Mouse (Mus musculus): ENCODE results near the gene Lcor. TPM values are rescaled to one million over a fixed set of nuclear protein-coding genes. Genes with fewer than 3 reads are reported as not detected.

Lcor gene
- polyA plus RNA-seq, 1 experiment from 2014 or later: 14.5 TPM

- no peak overlapping the region for H3K27ac ChIP-seq
- no peaks in the 10 kb centered on the region for H3K4me1 ChIP-seq
- H3K9me3 ChIP-seq: no peaks in the 10 kb centered on the region
- H3K27me3 ChIP-seq: no peaks in the 10 kb centered on the region
- H3K4me2 ChIP-seq (replicated peaks): no peak overlapping the region
- ATAC-seq (ENCODE audit: insufficient number of reproducible peaks, insufficient read depth, low FRiP score, low TSS enrichment): no peak
- no peak overlapping the region for H3K9ac ChIP-seq
- H3K4me3 ChIP-seq: no peak overlapping the region
- H3K36me3 ChIP-seq: no peaks in the 10 kb centered on the region
- WGBS: 89% methylated on average over 3 of the region's 3 CpGs
Measured at GRCm38 (mm10) chr19:41517006-41517405, 34.6 kb downstream of the Lcor start.

- Histone ChIP-seq H3K4me3 (no peak overlapping the region), H3K27ac (no peak overlapping the region), H3K27me3 (no peaks in the 10 kb centered on the region), H3K4me2 (replicated peaks) (no peak overlapping the region), H3K4me1 (no peaks in the 10 kb centered on the region), H3K9me3 (no peaks in the 10 kb centered on the region), H3K36me3 (no peaks in the 10 kb centered on the region), H3K9ac (no peak overlapping the region)
- no peak for ATAC-seq (ENCODE audit: insufficient number of reproducible peaks, insufficient read depth, low FRiP score, low TSS enrichment)
- WGBS: 85% methylated on average over 6 of the region's 6 CpGs
Measured at GRCm38 (mm10) chr19:41519121-41519520, 36.7 kb downstream of the Lcor start.

- H3K27ac ChIP-seq: no peak overlapping the region
- H3K9me3 ChIP-seq: no peaks in the 10 kb centered on the region
- no peak for ATAC-seq (ENCODE audit: insufficient number of reproducible peaks, insufficient read depth, low FRiP score, low TSS enrichment)
- H3K4me3 ChIP-seq: no peak overlapping the region
- no peaks in the 10 kb centered on the region for H3K4me1 ChIP-seq
- no peaks in the 10 kb centered on the region for H3K36me3 ChIP-seq
- no peaks in the 10 kb centered on the region for H3K27me3 ChIP-seq
- no peak overlapping the region for H3K4me2 ChIP-seq (replicated peaks)
- WGBS: 74% methylated on average over 2 of the region's 2 CpGs
- no peak overlapping the region for H3K9ac ChIP-seq
Measured at GRCm38 (mm10) chr19:41522246-41522645, 39.8 kb downstream of the Lcor start.

GRCm38 (mm10) chr19:41523798-41524563 is 41.5 kb downstream of the Lcor start:
- 59% methylated on average over 3 of the region's 3 CpGs for WGBS
- Histone ChIP-seq H3K27me3 (no peaks in the 10 kb centered on the region), H3K4me1 (no peaks in the 10 kb centered on the region), H3K9ac (no peak overlapping the region), H3K4me3 (no peak overlapping the region), H3K9me3 (no peaks in the 10 kb centered on the region), H3K36me3 (no peaks in the 10 kb centered on the region), H3K27ac (no peak overlapping the region), H3K4me2 (replicated peaks) (no peak overlapping the region)
- no peak for ATAC-seq (ENCODE audit: insufficient number of reproducible peaks, insufficient read depth, low FRiP score, low TSS enrichment)

- Histone ChIP-seq H3K27ac (no peak overlapping the region), H3K9me3 (no peaks in the 10 kb centered on the region), H3K9ac (no peak overlapping the region), H3K4me1 (no peaks in the 10 kb centered on the region), H3K4me3 (no peak overlapping the region), H3K4me2 (replicated peaks) (no peak overlapping the region), H3K36me3 (no peaks in the 10 kb centered on the region), H3K27me3 (no peaks in the 10 kb centered on the region)
- 94% methylated on average over 3 of the region's 3 CpGs for WGBS
- no peak for ATAC-seq (ENCODE audit: insufficient number of reproducible peaks, insufficient read depth, low FRiP score, low TSS enrichment)
Measured at GRCm38 (mm10) chr19:41529169-41529568, 46.7 kb downstream of the Lcor start.

GRCm38 (mm10) chr19:41534021-41534420 is 51.6 kb downstream of the Lcor start:
- H3K9ac ChIP-seq: no peak overlapping the region
- H3K4me2 ChIP-seq (replicated peaks): no peak overlapping the region
- H3K27me3 ChIP-seq: no peaks in the 10 kb centered on the region
- 0 out of 2 replicates have a peak, but pooled peaks cover 4% of the 10 kb centered on the region for H3K36me3 ChIP-seq
- H3K4me3 ChIP-seq: no peak overlapping the region
- ATAC-seq (ENCODE audit: insufficient number of reproducible peaks, insufficient read depth, low FRiP score, low TSS enrichment): no peak
- H3K27ac ChIP-seq: no peak overlapping the region
- no peaks in the 10 kb centered on the region for H3K9me3 ChIP-seq
- WGBS: 74% methylated on average over 3 of the region's 3 CpGs
- no peaks in the 10 kb centered on the region for H3K4me1 ChIP-seq

- Histone ChIP-seq H3K27ac (no peak overlapping the region), H3K36me3 (peaks cover 28% of the 10 kb centered on the region), H3K9me3 (no peaks in the 10 kb centered on the region), H3K4me2 (replicated peaks) (no peak overlapping the region), H3K27me3 (no peaks in the 10 kb centered on the region), H3K4me1 (no peaks in the 10 kb centered on the region), H3K4me3 (no peak overlapping the region), H3K9ac (no peak overlapping the region)
- WGBS: 88% methylated on average over 4 of the region's 4 CpGs
- ATAC-seq (ENCODE audit: insufficient number of reproducible peaks, insufficient read depth, low FRiP score, low TSS enrichment): no peak
Measured at GRCm38 (mm10) chr19:41556981-41557380, 74.5 kb downstream of the Lcor start.

- no peak overlapping the region for H3K4me2 ChIP-seq (replicated peaks)
- H3K4me3 ChIP-seq: no peak overlapping the region
- no peaks in the 10 kb centered on the region for H3K27me3 ChIP-seq
- H3K4me1 ChIP-seq: no peaks in the 10 kb centered on the region
- no peak overlapping the region for H3K9ac ChIP-seq
- no peak overlapping the region for H3K27ac ChIP-seq
- no peak for ATAC-seq (ENCODE audit: insufficient number of reproducible peaks, insufficient read depth, low FRiP score, low TSS enrichment)
- H3K36me3 ChIP-seq: peaks cover 25% of the 10 kb centered on the region
- no peaks in the 10 kb centered on the region for H3K9me3 ChIP-seq
- 86% methylated on average over 4 of the region's 4 CpGs for WGBS
Measured at GRCm38 (mm10) chr19:41557491-41557890, 75.1 kb downstream of the Lcor start.

- H3K9ac ChIP-seq: no peak overlapping the region
- 84% methylated on average over 9 of the region's 9 CpGs for WGBS
- 0 out of 2 replicates have a peak, but pooled peaks cover 5% of the 10 kb centered on the region for H3K4me1 ChIP-seq
- peaks cover 22% of the 10 kb centered on the region for H3K36me3 ChIP-seq
- H3K27ac ChIP-seq: no peak overlapping the region
- no peaks in the 10 kb centered on the region for H3K9me3 ChIP-seq
- no peaks in the 10 kb centered on the region for H3K27me3 ChIP-seq
- H3K4me3 ChIP-seq: no peak overlapping the region
- no peak for ATAC-seq (ENCODE audit: insufficient number of reproducible peaks, insufficient read depth, low FRiP score, low TSS enrichment)
- H3K4me2 ChIP-seq (replicated peaks): no peak overlapping the region
Measured at GRCm38 (mm10) chr19:41558891-41559486, 76.6 kb downstream of the Lcor start.

- H3K4me3 ChIP-seq: no peak overlapping the region
- H3K9me3 ChIP-seq: no peaks in the 10 kb centered on the region
- 77% methylated on average over 3 of the region's 3 CpGs for WGBS
- H3K36me3 ChIP-seq: peaks cover 17% of the 10 kb centered on the region
- ATAC-seq (ENCODE audit: insufficient number of reproducible peaks, insufficient read depth, low FRiP score, low TSS enrichment): no peak
- H3K9ac ChIP-seq: no peak overlapping the region
- no peak overlapping the region for H3K4me2 ChIP-seq (replicated peaks)
- H3K4me1 ChIP-seq: 0 out of 2 replicates have a peak, but pooled peaks cover 5% of the 10 kb centered on the region
- no peaks in the 10 kb centered on the region for H3K27me3 ChIP-seq
- H3K27ac ChIP-seq: no peak overlapping the region
Measured at GRCm38 (mm10) chr19:41560856-41561255, 78.4 kb downstream of the Lcor start.

- 70% methylated on average over 2 of the region's 2 CpGs for WGBS
- H3K4me3 ChIP-seq: no peak overlapping the region
- no peak overlapping the region for H3K4me2 ChIP-seq (replicated peaks)
- H3K4me1 ChIP-seq: 0 out of 2 replicates have a peak, but pooled peaks cover 4% of the 10 kb centered on the region
- H3K9ac ChIP-seq: no peak overlapping the region
- no peaks in the 10 kb centered on the region for H3K9me3 ChIP-seq
- H3K36me3 ChIP-seq: no peaks in the 10 kb centered on the region
- H3K27me3 ChIP-seq: no peaks in the 10 kb centered on the region
- H3K27ac ChIP-seq: no peak overlapping the region
- no peak for ATAC-seq (ENCODE audit: insufficient number of reproducible peaks, insufficient read depth, low FRiP score, low TSS enrichment)
Measured at GRCm38 (mm10) chr19:41568791-41569190, 86.4 kb downstream of the Lcor start.

- H3K27me3 ChIP-seq: no peaks in the 10 kb centered on the region
- 95% methylated on average over 2 of the region's 2 CpGs for WGBS
- ATAC-seq (ENCODE audit: insufficient number of reproducible peaks, insufficient read depth, low FRiP score, low TSS enrichment): no peak
- H3K4me1 ChIP-seq: 0 out of 2 replicates have a peak, but pooled peaks cover 9% of the 10 kb centered on the region
- H3K9me3 ChIP-seq: no peaks in the 10 kb centered on the region
- H3K4me2 ChIP-seq (replicated peaks): no peak overlapping the region
- H3K4me3 ChIP-seq: no peak overlapping the region
- no peak overlapping the region for H3K27ac ChIP-seq
- no peak overlapping the region for H3K9ac ChIP-seq
- H3K36me3 ChIP-seq: no peaks in the 10 kb centered on the region
Measured at GRCm38 (mm10) chr19:41573700-41574099, 91.3 kb downstream of the Lcor start.
